Mouse (Mus musculus): Measurements from ENCODE around the gene Cfap43. TPM values are rescaled to one million over a fixed set of nuclear protein-coding genes. Genes with fewer than 3 reads are reported as not detected.

Cfap43 gene
- polyA plus RNA-seq, 1 experiment from 2014 or later: 1.4 TPM

DNA sequence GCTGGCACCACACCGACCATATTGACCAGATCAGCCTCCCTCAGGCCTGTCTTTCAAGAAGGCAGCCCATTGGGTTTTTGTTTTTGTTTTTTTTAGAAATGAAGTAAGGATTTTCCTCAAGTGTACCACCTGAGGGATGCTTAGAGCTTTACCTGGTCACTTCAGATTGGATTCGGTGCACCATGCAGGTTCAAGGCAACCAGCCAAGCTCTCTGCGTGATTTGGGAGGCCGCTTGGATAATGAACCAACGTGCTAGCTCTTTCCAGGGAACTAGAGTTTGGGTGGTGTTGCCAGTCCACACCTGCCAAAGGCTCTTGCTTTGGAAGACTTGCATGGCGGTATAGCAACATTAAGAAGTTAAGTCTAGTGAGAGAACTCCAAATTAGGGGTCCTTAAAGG, 26.0 kb downstream of the Cfap43 start:
- whole genome bisulfite sequencing: 87% methylated on average over 6 of the region's 6 CpGs
- no peak for ATAC-seq
- H3K36me3 ChIP-seq (ENCODE audit: control insufficient read depth, insufficient read depth, low read length): peaks cover 38% of the 10 kb centered on the region

DNA sequence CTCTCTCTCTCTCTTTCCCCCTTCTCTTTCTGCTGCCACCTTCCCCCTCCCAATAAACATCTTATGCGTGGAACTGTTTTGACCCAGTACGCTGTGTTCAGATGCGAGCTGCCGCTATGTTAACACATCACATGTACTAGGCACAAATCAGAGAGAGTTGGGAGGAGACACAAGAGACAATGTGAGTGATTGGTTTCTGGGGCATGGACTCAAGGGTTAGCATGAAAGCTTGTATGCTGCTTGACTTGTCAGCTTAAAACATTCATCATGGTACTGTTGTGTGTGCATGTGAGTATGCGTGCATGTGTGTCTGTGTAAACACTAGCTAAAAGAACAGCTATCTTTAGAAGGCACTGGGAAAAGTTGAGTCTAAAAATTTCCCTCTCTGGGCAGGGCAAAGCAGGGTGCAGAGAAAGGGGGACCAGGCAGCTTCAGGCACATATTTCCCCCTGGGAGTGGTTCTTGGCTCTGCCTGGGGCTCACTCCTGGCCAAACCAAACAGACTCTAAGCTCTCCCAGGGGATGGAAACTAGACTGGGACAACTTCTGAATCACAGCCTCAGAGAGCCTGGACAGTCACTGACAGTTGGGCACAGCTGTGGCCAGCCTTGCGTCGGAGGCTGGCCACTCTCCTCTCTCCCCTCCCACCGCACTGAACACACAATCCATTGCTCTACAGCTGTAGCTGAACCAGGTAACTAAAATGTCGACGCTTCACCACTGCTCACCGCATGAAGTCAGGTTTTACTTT, 27.4 kb downstream of the Cfap43 start:
- Histone ChIP-seq H3K4me3 (ENCODE audit: low read depth, low read length) (no peak overlapping the region), H3K4me2 (ENCODE audit: low read length) (no peak overlapping the region), H3K36me3 (ENCODE audit: control insufficient read depth, insufficient read depth, low read length) (peaks cover 26% of the 10 kb centered on the region), H3K4me1 (ENCODE audit: control insufficient read depth, insufficient read depth, low read length) (no peaks in the 10 kb centered on the region), H3K27me3 (replicated peaks; ENCODE audit: control insufficient read depth, insufficient read depth, low read length) (no peaks in the 10 kb centered on the region), H3K9ac (ENCODE audit: low read length) (no peak overlapping the region), H3K27ac (ENCODE audit: low read depth, low read length) (no peak overlapping the region), H3K9me3 (replicated peaks; ENCODE audit: control insufficient read depth, low read length) (no peaks in the 10 kb centered on the region)
- no peak for DNase-seq (ENCODE audit: low spot score)
- ATAC-seq: no peak
- 86% methylated on average over 11 of the region's 11 CpGs for WGBS

More for the DNA sequence above, 26.0 kb downstream of the Cfap43 start:
- H3K9me3 ChIP-seq (replicated peaks; ENCODE audit: control insufficient read depth, low read length): no peaks in the 10 kb centered on the region
- H3K4me1 ChIP-seq (ENCODE audit: control insufficient read depth, insufficient read depth, low read length): no peaks in the 10 kb centered on the region
- H3K27ac ChIP-seq (ENCODE audit: low read depth, low read length): no peak overlapping the region
- H3K27me3 ChIP-seq (replicated peaks; ENCODE audit: control insufficient read depth, insufficient read depth, low read length): no peaks in the 10 kb centered on the region
- no peak for DNase-seq (ENCODE audit: low spot score)
- H3K9ac ChIP-seq (ENCODE audit: low read length): no peak overlapping the region
- no peak overlapping the region for H3K4me2 ChIP-seq (ENCODE audit: low read length)
- H3K4me3 ChIP-seq (ENCODE audit: low read depth, low read length): no peak overlapping the region

DNA sequence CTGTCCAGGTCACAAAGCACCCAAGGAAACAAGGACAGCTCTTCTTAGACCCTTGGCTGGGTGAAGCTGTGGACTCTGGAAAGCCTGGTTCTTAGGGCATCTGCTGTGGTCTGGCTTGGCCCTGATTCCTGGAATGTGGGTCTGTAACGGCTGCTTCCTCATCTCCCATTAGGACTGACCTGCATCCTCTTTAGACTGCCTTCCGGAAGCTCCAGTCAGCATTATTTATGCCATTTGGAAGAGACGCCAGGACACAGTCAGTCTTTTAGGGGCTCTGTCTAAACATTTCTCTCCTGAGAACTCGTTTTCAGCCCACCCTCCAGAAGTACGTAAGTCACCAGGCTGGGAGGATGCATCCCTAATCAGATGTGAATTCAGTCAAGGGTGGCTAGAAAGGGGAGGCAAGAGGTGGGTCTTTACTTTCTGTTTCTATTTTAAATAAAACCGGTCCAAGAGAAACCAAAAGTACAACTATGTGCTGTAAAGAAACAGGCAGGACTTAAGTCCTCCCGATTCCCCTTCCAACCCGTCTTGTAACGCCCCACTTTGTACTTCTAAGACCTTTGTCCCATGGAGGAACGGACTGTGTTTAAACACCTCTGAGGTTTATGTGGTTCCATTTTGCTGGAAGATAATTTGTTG, 28.5 kb downstream of the Cfap43 start:
- no peak for ATAC-seq
- WGBS: 80% methylated on average over 10 of the region's 10 CpGs

DNA sequence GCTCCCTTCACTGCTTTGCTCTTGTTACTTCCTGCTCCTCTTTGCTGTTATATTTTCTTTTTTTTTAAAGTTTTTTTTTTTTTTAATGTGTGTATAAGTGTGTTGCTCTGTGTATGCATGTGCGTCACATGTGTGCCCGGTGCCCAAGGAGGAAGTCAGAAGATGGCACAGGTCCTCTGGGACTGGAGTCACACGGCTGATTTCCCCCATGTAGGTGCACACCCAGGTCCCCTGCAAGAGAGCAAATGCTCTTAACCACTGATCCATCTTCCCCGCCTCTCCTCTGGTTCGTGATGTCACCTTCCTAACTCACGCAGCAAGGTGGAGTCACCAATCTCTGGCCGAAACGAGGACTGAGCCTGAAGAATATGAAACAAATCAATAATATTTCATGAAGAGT, 31.1 kb downstream of the Cfap43 start:
- Histone ChIP-seq H3K4me2 (ENCODE audit: low read length) (no peak overlapping the region), H3K9me3 (replicated peaks; ENCODE audit: control insufficient read depth, low read length) (no peaks in the 10 kb centered on the region), H3K27ac (ENCODE audit: low read depth, low read length) (no peak overlapping the region), H3K9ac (ENCODE audit: low read length) (no peak overlapping the region), H3K4me3 (ENCODE audit: low read depth, low read length) (no peak overlapping the region), H3K4me1 (ENCODE audit: control insufficient read depth, insufficient read depth, low read length) (no peaks in the 10 kb centered on the region), H3K36me3 (ENCODE audit: control insufficient read depth, insufficient read depth, low read length) (no peaks in the 10 kb centered on the region), H3K27me3 (replicated peaks; ENCODE audit: control insufficient read depth, insufficient read depth, low read length) (no peaks in the 10 kb centered on the region)
- ATAC-seq (no peak), DNase-seq (ENCODE audit: low spot score) (no peak)
- 92% methylated on average over 8 of the region's 8 CpGs for WGBS

More for the DNA sequence above, 28.5 kb downstream of the Cfap43 start:
- H3K36me3 ChIP-seq (ENCODE audit: control insufficient read depth, insufficient read depth, low read length): peaks cover 15% of the 10 kb centered on the region
- H3K4me1 ChIP-seq (ENCODE audit: control insufficient read depth, insufficient read depth, low read length): no peaks in the 10 kb centered on the region
- H3K27ac ChIP-seq (ENCODE audit: low read depth, low read length): no peak overlapping the region
- H3K9me3 ChIP-seq (replicated peaks; ENCODE audit: control insufficient read depth, low read length): no peaks in the 10 kb centered on the region
- H3K9ac ChIP-seq (ENCODE audit: low read length): no peak overlapping the region
- DNase-seq (ENCODE audit: low spot score): no peak
- H3K4me3 ChIP-seq (ENCODE audit: low read depth, low read length): no peak overlapping the region
- H3K27me3 ChIP-seq (replicated peaks; ENCODE audit: control insufficient read depth, insufficient read depth, low read length): no peaks in the 10 kb centered on the region
- H3K4me2 ChIP-seq (ENCODE audit: low read length): no peak overlapping the region

DNA sequence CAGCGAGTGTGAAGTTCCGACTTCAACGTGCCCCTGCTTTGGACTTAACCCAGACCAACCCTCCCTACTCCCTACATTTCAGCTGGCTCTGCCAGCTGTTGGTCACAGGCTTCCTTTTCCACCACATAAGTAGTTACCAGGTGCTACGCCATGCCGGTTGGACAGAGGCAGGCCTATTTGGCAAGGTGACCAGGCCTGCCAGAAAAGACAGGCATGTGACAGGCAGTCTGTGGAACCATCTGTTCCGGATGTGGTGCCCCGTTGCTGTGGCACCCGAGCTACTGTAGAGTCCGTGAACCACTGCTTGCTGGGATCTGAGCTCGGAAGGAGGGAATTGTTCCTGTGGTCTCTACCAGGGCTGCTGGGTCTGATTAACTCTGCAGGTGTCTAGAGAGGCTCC, 31.7 kb downstream of the Cfap43 start:
- Histone ChIP-seq H3K27me3 (replicated peaks; ENCODE audit: control insufficient read depth, insufficient read depth, low read length) (no peaks in the 10 kb centered on the region), H3K9ac (ENCODE audit: low read length) (no peak overlapping the region), H3K9me3 (replicated peaks; ENCODE audit: control insufficient read depth, low read length) (no peaks in the 10 kb centered on the region), H3K4me3 (ENCODE audit: low read depth, low read length) (no peak overlapping the region), H3K36me3 (ENCODE audit: control insufficient read depth, insufficient read depth, low read length) (no peaks in the 10 kb centered on the region), H3K4me2 (ENCODE audit: low read length) (no peak overlapping the region), H3K27ac (ENCODE audit: low read depth, low read length) (no peak overlapping the region; the same call in 1 of the 2 replicates), H3K4me1 (ENCODE audit: control insufficient read depth, insufficient read depth, low read length) (no peaks in the 10 kb centered on the region)
- DNase-seq (ENCODE audit: low spot score) (peak; percentile 39), ATAC-seq (peak; percentile 27; the same call in 1 of the 2 replicates)
- WGBS: 80% methylated on average over 10 of the region's 10 CpGs

DNA sequence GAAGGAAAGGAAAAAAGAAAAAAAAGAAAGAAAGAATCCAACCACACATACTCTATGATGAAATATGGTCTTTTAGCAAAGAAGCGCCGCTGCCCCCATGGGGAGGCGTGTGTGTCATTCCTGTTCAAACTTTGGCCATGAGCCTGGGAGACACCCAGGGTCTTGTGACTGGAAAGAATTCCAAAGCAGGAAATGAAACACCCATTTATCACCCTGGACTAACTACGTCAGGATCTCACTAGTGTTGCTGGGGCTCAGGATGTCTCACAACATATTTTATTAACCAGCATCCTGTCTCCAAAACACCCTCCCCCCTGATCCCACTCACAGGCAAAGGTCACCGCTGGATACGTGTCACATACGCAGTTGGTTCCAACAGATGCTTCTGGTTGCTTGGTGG, 32.5 kb downstream of the Cfap43 start:
- H3K36me3 ChIP-seq (ENCODE audit: control insufficient read depth, insufficient read depth, low read length): no peaks in the 10 kb centered on the region
- H3K9me3 ChIP-seq (replicated peaks; ENCODE audit: control insufficient read depth, low read length): no peaks in the 10 kb centered on the region
- 86% methylated on average over 7 of the region's 7 CpGs for WGBS
- ATAC-seq (no peak), DNase-seq (ENCODE audit: low spot score) (no peak)
- H3K4me1 ChIP-seq (ENCODE audit: control insufficient read depth, insufficient read depth, low read length): no peaks in the 10 kb centered on the region
- no peak overlapping the region for H3K4me3 ChIP-seq (ENCODE audit: low read depth, low read length)
- H3K27me3 ChIP-seq (replicated peaks; ENCODE audit: control insufficient read depth, insufficient read depth, low read length): no peaks in the 10 kb centered on the region
- H3K27ac ChIP-seq (ENCODE audit: low read depth, low read length): no peak overlapping the region
- no peak overlapping the region for H3K9ac ChIP-seq (ENCODE audit: low read length)
- H3K4me2 ChIP-seq (ENCODE audit: low read length): no peak overlapping the region

DNA sequence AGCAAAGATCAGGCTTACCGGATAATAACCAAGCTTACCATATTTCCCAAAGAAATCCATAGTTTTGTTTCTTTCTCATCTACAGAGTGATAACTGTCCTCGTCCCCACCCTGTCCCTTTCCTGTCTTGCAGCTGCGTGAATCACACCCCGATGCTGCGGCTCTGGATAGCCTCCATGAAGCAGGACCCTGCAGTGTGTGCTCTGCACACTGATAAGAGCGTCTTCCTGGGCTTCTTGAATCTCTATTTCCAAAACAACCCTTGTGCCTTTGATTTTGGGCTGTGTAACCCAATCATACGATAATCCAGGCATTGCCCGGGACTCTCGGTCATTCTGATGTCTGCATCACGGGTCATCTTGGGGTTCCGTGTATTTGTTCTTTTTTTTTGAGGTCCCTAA, 33.2 kb downstream of the Cfap43 start:
- H3K9me3 ChIP-seq (replicated peaks; ENCODE audit: control insufficient read depth, low read length): no peaks in the 10 kb centered on the region
- H3K36me3 ChIP-seq (ENCODE audit: control insufficient read depth, insufficient read depth, low read length): no peaks in the 10 kb centered on the region
- no peak overlapping the region for H3K27ac ChIP-seq (ENCODE audit: low read depth, low read length)
- no peak overlapping the region for H3K4me3 ChIP-seq (ENCODE audit: low read depth, low read length)
- no peaks in the 10 kb centered on the region for H3K27me3 ChIP-seq (replicated peaks; ENCODE audit: control insufficient read depth, insufficient read depth, low read length)
- H3K9ac ChIP-seq (ENCODE audit: low read length): no peak overlapping the region
- no peak for ATAC-seq
- no peaks in the 10 kb centered on the region for H3K4me1 ChIP-seq (ENCODE audit: control insufficient read depth, insufficient read depth, low read length)
- no peak for DNase-seq (ENCODE audit: low spot score)
- WGBS: 91% methylated on average over 11 of the region's 11 CpGs
- no peak overlapping the region for H3K4me2 ChIP-seq (ENCODE audit: low read length)

DNA sequence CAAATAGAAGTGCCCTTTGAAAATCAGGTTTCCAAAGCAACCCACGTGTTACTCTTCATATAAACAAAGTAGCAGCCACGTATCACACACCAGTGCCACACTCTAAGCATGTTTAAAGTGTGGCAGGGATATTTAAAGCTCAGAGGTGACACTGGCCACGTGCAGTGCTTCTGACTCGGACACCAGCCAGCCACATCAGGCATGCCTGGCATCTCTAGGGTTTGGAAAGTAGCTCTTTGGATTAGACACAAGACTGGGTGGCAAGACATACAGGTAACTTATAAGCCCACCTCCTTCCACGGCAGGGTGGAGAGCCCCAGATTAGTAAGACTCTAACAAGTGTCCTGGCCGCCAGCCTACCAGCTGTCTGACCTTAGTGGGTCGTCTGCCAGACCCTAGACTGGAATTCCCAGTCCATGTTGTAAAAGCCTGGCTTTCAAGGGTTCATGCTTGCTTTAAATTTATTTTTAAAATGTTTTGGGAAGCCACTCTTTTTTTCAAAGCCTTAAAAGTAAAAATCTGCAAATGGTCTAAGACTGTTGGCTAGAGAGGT, 33.8 kb downstream of the Cfap43 start:
- no peak overlapping the region for H3K9ac ChIP-seq (ENCODE audit: low read length)
- H3K4me2 ChIP-seq (ENCODE audit: low read length): no peak overlapping the region
- H3K4me3 ChIP-seq (ENCODE audit: low read depth, low read length): no peak overlapping the region
- ATAC-seq (no peak), DNase-seq (ENCODE audit: low spot score) (no peak)
- H3K4me1 ChIP-seq (ENCODE audit: control insufficient read depth, insufficient read depth, low read length): no peaks in the 10 kb centered on the region
- H3K27ac ChIP-seq (ENCODE audit: low read depth, low read length): no peak overlapping the region
- H3K27me3 ChIP-seq (replicated peaks; ENCODE audit: control insufficient read depth, insufficient read depth, low read length): no peaks in the 10 kb centered on the region
- no peaks in the 10 kb centered on the region for H3K36me3 ChIP-seq (ENCODE audit: control insufficient read depth, insufficient read depth, low read length)
- WGBS: 73% methylated on average over 7 of the region's 7 CpGs
- no peaks in the 10 kb centered on the region for H3K9me3 ChIP-seq (replicated peaks; ENCODE audit: control insufficient read depth, low read length)

Data from forebrain, embryonic 14.5 days (tissue).